Mouse (Mus musculus) monocyte, adult 2 months (primary cell): ENCODE data around the gene Klri2.
A peak's percentile ranks its signal among the peaks of the same experiment; 100 is the strongest.
"Not testable (repeated sequence)": the region's sequence is repeated elsewhere in the genome, so short reads cannot be mapped to it uniquely, and the experiment has no call there.

Experiments
- DNase-seq, 2 experiments: peaks; one replicate each; pipeline ENCODE4 v3.0.0; 2022; ENCODE audit warnings: low spot score in 2 of 2, low read depth in 1 of 2

The Klri2 gene

DNA sequence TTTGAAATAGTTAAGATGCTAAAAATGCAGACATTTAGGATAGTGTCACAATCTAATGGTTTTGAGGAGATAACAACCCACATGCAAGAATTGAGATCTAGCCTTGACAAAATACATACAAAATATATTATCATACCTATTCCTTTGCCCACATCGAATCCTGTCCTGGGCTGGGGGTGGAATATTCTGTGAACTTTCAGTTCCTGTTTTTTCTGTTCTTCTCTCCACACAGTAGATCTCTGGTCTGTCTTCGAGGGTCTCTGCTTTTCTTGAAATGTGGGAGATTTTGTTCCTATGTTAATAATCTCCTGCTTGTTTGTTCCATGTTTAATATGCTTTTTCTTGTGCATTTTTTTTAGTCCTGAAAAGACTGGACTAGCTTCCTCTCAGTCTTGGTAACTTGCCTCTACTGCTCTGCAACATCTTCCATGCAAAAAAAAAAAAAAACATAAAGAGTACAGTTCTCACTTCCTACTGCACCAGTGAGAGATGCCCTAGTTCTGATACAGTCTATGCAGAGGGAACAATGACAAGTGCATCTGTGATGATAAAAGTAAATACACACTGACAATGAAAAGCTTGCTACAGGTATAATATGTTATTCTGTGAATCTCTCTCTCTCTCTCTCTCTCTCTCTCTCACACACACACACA, at the start of gene Klri2:
Klri2 (minus strand) TSS at position 416 of the 653 bp plus-strand sequence.
- no peak for DNase-seq

DNA sequence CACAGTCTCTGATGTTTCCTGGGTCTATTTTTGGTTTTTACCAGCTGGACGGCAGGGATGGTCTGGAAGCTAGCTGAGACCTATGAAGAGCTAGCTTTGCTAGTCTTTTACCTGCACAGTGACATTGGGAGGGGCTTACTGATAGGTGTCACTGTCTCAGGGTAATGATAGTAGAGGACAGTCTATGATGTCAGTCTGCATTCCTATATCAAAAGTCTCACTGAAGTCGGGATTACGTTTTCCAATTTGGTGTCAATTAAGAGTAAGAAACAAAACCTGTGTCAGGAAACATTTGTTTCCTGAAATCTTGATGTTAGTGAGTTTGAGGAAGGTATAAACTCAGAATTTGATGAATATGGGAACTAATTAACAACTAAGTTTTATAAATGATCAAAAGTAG, 43.9 kb upstream of the Klri2 start, which contains the start of gene Gm156:
Gm156 (minus strand) TSS at position 101 of the 400 bp plus-strand sequence.
- DNase-seq, result not testable (repeated sequence)

DNA sequence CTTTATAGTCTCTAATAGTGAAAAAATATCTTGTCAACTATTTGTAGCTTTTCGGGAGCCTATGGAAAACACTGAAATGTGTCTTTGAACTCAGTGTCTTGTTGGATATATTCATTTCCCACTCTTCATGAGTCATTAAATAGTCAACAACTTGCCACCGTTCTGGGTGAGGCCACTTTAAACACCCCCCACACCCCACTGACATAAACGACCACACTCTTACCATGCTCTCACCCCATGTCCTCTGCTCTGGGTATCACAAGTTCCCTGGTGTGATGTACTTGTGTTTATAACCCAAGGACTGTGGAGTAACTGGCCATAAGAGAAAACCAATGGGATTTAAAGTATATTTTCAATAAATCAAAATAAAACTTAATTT, 7.4 kb upstream of the Klri2 start:
- peak; percentile 5 to 13 for DNase-seq

DNA sequence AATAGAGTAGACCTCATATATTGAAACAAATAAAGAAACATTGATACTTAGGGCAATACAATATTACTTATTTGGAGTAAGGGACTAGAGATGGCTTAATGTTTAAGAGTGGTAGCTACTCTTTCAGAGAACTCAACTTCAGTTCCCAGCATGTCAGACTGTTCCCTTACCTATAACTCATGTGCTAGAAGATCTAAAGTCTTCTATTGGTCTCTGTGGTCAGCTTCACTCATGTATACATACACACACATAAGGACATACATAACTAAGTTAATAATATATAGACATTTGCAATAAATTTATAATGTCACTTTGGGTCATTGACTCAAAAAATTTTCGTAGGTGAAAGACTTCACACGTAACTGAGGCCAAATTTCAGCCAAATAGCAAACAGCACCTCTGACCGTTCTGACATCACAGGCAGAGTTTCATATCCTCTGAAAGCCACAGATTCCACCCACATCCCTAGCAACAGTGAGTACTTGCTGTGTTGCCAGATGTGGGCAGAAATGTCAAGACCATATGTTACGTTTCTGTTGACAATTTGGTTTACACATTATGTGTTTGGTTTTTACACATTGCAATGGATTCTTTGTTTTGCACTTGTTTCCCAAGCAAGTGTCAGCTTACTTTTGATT, 6.9 kb upstream of the Klri2 start:
- DNase-seq, result peak; percentile 27 to 33

DNA sequence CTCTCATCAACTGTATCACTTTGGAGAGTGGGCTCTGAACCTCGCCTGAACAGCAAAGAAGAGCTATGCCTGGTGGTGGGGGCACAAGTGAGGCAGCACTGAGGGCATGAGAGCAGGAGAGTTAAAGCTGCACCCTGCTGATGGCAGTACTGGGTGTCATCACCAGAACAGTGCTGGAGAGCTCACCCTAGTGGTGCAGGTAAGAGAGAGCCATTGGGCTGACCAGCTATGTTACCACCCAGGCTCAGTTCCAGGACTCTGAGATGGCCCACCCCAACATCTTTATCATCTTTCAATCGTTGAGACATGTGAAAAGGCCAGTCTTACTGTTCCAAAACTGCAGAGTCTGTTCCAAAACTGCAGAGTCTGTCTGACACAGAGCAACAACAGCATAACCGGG, 5.9 kb upstream of the Klri2 start:
- DNase-seq, result no peak

DNA sequence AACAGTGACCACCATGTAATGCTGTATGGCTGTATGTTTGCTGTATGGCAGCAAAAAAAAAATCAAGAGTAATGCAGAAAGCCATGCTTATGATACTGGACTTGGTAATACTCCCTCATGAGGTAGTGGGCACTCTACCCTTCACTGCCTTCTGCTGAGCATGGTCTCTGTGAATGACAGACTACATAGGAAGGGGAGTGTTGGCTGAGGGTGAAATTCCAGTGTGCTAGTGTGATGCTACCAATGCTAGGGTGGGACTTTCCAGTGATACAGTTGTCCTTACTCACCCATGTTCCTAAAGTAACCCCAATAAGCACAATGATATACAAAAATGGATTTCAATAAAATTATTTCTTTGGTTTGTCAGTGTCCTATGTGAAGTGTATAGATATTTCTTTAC, 3.9 kb downstream of the Klri2 start:
- DNase-seq, result no peak

DNA sequence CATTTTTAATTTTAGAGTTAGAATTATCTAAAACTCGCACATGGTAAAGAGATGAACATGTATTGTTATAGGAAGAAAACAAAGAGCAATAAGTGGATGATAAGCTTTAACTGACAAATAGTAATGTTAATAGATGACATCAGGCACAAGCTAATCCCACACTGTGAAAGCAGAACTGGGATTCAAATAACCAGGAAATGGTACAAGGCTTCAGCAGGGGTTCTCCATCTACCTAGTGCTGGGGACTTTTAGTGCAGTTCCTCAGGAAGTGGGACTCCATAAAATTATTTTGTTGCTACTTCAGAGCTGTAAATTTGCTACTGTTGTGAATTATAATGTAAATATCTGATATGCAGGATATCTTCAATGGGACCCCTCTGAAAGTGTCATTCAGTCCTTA, 13.0 kb downstream of the Klri2 start:
- DNase-seq, result no peak

DNA sequence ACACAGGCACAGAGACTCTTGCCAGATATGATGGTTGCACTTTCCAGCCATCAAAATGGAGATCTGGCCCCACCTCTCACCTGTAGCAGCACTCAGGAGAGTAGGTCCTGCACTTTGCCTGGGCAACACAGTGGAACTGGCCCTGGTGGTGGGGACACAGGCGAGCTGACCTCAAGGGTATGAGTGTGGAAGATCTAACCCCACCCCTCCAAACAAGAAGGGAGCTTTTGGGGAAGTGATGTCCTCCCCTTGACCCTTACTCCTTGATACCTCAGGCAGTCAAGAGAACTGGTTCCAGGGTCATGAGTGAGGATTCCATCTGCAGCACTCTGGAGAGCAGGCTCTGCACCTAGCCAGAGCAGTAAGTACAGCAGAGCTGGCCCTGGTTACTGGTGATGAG, 18.9 kb downstream of the Klri2 start:
- no peak for DNase-seq

DNA sequence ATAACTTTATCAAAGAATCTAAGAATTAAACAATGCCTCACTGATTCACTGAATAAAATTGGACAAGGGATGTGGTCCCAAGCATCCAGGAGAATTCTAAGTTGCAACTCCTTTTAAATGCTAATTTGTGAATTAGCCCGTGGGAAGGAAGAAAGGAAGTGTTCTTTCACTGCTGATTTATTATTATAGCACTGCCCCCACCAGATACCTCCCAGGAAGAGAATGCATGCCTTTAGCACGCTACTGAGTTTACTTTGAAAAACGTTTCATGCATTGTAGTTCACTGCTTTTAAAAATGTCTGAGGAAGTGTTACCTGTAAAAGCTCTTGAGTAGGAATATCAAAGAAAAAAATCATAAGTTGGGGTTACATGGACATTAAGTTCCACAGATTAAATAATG, 19.8 kb downstream of the Klri2 start:
- no peak for DNase-seq

DNA sequence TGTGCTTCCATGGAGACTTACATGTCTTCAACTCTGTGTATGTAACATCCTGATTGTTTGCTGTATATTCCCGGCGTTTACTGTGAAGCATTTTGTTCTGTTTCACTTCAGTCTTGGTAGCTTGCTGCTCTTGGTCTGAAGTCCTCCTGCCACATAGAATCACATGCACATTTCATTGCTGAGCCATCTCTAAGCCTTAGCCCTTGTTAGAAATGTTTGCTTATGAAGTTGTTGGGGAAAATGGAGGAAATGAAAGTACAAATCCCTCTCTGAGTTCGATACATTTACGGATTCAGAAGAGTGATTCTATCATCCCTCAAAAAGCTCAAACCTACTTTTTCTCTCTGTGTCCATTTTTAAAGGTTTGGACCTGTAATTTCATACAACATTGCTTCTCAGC, 23.3 kb downstream of the Klri2 start, which contains the start of gene Klri1:
Klri1 (minus strand) TSS at position 101 of the 400 bp plus-strand sequence.
- DNase-seq, result no peak

DNA sequence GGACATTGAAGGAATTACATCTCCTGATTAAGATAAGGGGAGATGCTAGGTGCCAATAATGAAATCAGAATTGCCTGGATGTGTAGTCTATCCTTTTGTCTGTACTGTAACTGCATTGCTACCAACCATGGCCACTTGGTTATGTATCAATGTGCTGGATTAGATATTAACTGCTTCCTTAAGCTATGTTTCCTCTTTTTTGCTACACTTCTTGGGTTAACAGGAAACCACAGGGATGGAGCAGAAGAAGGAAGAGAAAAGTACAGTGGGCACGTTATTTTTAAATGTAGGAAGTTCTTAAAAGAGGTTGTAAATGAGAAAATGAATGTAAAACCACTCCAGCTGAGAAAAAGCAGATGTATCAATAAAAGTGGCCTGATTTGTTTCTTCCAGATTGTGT, 26.7 kb downstream of the Klri2 start:
- no peak for DNase-seq

DNA sequence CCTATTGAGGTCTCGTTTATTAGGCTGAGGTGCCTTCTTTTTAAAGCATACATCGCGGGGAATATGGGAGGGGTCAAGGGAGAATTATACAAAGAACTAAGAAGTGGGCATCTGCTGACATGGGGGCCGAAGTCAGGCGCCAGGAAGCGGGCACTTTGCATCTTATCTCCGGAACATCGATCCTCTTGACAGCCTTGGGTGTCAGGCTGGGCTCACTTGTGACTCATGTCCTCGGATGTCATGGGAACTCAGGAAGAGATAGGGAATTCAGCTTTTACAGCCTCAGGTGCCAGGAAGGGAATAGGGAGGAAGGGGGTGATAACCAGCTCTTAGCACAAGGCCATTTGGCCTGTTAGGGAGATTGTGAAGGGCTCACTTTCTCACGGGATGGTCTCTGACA, 48.8 kb downstream of the Klri2 start:
- not testable (repeated sequence) for DNase-seq

DNA sequence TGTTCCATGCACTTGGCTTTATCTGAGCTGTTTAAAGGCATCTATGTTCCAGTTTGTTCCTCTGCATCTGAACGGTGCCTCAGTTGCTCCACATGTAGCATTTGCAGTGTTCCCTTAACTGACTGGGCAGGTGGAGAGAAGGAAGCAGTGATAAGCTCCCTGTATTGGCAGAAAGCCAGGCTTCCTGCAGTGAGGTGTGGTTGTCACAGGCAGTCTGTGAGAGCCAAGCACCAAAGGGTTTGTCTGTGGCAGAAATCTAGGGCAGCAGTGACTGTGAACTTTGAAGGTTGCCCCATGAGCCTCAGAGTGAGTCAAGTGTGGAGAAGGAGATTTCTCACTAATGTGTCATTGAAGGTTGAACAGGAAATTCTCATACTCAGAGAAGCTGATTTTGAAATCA, 59.9 kb downstream of the Klri2 start:
- DNase-seq, result no peak
